Mouse (Mus musculus): Measurements from ENCODE around the gene Pcbp3.

Gene Pcbp3

DNA sequence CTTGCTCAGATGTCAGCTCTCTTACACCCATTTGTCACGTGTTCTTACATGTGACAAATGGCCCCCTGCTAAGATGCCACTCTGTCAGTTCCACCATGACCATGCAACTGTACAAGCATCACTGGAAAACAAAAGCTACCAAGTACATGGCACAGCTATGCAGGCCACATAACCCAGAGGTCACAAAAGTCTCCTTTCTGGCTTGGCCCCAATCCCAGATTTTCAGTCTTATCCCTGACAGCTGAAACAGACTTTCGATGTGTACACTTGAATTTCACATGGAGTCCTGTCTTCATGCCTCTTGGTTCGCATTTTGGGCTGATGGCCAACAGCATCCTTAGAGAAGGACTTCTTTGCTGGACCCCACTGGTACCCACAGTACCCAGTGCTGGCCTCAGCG, 116.8 kb downstream of the Pcbp3 start:
- DNase-seq (ENCODE audit: low read depth, low spot score), result no peak

DNA sequence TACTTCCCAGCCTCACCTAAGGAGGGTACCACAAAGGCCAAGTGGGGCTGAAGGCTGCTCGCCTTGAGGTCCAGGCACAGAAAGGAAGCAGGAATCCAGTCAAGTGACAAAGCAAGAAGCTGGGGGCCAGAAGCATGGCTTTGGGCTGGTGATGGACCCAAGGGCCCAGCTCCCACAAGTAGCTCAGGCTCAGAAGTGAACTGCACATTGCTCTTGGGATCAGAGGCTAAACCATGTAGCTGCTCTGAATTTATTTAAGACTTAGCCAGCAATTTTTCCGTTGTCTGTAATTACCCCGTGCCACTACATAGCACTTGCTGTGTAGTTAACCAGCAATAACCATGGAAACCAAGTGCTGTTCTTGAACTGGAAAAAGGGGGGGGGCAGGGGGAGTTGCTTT, 117.3 kb downstream of the Pcbp3 start:
- no peak for DNase-seq (ENCODE audit: low read depth, low spot score)

DNA sequence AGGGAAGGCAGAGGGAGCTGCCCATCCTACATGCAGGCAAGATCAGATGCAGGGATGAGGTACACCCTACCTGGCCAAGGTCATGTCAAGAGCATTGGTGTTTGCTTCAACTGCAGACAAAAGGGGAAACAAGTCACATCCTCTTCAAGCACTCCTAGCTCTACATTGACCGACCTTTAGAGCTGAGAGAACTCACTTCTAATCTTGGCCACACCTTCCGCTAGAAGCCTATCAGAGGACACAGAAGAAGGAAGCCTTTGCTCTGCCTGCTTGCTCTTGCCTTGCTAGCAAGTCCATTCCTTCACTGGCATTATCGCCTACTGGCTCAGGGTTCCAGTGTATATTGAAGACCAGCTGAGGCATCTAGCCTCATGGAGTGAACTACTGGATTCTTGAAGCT, 119.6 kb downstream of the Pcbp3 start:
- no peak for DNase-seq (ENCODE audit: low read depth, low spot score)

DNA sequence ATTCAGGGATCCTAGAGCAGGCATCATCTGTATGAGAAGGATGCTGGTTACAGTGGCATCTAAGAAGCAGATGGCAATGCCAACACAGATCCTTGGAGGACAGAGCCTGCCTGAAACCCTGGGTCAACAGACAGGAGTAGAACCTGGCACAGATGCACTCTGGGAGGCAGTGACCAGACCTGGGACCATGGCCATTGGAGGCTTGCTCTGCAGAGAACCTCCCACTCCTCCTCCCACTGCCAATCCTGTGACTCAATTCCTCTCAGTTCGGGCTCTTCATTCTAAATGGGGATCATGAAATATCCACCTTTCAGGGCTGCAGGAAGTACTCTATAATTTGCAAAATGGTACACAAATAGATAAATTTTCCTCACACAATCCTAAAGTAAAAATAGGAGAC, 120.5 kb downstream of the Pcbp3 start:
- no peak for DNase-seq (ENCODE audit: low read depth, low spot score)

DNA sequence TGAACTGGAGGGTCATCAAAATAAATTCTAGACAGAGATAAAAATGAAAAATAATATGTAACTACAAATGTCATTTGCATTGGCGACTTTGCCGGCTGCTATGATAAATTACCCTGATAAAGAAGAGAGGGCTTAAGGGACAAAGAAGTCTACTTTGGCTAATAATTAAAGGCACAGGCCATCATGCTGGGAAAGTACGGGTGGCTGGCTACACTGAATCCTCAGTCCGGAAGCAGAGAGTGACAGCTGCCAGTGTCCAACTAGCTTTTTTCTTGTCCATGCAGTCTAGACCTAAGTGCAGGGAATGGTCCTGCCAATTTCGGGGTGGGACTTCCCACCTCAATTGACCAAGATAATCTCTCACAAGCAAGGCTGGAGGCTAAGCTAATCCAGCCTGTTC, 121.1 kb downstream of the Pcbp3 start:
- no peak for DNase-seq (ENCODE audit: low read depth, low spot score)

DNA sequence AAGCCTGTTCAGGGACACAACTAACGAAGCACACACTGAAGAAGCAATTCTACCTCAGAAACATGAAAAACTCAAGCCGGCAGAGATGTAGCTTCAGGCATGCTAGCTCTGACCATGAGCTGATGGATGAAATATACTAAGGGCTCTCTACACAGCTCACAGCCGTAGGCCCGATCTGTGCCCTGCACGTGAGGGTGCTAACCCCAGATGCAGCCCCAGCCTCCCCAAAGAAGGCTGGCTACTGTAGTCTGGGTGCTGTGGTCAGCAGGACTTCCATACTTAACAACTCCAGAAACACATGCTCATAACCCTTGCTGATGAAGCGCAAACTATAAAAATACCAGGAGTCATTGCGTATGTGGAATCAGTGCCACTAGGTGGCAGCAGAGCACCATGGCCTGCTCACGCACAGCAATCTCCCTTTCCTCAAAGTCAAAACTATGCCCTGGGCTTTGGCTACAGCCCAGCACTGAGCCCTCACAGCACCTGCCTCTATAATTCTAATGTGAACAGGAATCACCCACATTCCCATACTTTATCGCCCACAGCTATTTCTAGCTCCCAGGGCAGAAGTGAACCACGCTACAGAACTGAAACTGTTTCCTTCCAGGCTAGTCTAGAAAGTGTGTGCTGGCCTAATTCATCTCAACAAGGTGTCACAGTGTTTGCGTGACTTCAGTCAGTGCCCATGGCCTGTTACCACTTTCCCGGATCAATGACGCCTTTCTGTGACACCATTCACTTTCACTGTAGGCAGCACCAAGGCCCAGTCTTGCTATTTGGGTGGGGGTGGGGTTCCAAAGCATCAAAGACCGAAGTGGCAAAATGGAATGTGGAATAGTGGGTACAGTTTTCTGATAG, 126.0 kb downstream of the Pcbp3 start:
- DNase-seq (ENCODE audit: low read depth, low spot score), result peak; percentile 22

DNA sequence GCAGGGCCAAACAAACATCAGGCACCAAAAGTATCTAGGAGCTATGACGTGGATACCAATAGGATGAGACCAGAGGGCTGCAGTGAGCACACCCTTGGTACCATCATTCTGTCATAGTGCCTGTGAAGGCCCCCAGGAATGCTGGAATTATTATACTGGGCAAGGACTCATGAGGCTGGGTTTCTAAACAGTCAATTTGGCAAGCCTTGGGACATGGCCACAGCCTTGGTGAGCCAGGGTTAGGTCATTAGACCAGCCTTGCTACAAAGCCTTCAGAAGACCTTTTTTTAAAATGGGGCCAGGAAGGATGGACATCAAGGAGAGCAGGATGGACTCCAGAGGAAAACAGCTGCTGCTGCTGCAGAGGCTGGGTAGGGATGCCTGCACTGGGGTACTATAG, 128.8 kb downstream of the Pcbp3 start:
- no peak for DNase-seq (ENCODE audit: low read depth, low spot score)

DNA sequence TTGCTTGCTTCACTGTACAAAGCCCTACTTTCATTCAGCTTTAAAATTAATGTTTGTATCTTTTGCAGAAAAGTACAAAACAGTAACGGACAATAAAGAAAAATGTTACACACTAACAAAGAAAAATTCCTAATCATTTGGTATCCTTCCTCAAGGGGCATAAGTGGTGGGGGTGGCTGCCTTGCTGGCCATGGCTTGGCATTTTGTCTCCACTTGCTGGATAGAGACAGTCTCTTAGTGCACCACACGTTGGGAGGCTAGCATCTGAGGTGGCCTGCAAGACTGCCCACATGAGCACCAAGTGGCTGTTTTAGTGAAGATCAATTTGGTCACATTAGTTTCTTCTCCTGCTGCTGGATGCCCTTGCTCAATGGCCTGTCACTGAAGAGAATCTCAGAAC, 129.8 kb downstream of the Pcbp3 start:
- DNase-seq (ENCODE audit: low read depth, low spot score), result no peak

DNA sequence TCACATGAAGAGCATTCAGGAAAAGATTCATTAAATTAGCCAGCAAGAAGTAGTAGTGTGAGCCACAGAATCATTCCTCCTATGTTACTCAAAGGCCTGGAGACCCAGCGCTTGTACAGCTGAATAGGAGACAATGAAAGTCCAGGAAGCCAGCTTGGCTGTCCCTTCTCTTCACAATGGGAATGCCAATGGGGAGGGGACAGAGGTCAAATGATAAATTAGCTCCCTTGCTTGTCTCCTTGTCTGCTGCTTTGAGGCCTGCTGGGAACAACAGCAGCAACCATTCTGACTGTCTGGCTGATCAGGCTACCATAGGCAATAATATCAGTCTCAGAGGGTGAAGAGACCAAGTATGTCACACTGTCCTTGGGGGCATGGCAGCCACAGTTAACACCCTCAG, 130.5 kb downstream of the Pcbp3 start:
- DNase-seq (ENCODE audit: low read depth, low spot score), result no peak

DNA sequence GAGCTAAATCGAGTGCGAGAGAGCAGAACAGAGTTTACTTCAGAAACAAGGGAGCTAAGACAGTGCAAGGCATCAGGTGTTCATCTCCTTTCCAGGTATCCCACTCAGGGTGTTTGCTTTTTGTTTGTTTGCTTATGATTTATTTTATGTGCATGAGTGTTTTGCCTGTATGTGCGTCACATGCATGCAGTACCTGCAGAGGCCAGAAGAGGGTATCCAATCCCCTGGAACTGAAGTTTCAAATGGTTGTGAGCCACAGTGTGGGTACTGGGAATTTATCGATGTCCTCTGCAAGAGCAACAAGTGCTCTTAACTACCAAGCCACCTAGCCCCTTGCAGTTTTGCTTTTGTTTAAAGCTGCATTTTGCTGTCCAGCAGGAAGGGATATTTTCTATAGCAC, 132.8 kb downstream of the Pcbp3 start:
- no peak for DNase-seq (ENCODE audit: low read depth, low spot score)

DNA sequence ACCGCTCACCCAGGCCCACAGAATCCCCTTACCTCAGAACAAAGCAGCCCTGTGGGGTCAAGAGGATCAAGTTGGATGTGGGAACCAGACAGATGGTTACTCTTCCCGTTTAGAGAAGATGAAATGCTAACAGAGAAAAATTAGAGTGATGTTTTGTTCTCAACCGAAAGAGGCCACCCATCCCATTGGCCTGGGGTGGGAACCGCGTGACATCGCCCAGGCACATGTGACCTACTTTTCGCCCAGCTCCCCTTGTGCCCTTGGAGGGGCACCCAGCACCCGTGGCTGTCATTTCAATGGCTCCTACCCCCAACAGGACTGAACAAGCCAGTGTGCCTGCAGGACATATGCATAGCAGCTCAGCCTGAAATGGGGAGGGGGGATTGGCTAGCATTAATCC, 139.0 kb downstream of the Pcbp3 start:
- DNase-seq (ENCODE audit: low read depth, low spot score), result no peak

DNA sequence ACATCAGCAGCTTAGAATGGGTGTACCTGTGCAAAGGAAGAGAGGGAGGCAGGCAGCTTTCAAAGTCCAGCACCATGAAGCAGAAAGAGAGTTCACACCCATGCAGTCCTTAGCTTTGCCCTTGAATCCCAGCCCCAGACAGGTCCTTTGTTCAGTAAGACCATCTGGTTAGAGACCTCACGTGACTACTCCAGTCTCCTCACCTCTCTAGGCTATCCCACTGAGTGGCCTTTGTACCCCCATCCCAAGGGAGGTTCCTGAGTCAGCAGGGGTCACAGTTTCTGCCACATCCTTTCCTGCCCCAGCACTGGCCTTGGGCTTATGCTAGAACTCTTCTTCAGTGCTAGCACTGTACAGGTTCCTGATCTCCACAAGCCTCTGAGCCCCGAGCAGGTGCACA, 142.4 kb downstream of the Pcbp3 start:
- no peak for DNase-seq (ENCODE audit: low read depth, low spot score)

DNA sequence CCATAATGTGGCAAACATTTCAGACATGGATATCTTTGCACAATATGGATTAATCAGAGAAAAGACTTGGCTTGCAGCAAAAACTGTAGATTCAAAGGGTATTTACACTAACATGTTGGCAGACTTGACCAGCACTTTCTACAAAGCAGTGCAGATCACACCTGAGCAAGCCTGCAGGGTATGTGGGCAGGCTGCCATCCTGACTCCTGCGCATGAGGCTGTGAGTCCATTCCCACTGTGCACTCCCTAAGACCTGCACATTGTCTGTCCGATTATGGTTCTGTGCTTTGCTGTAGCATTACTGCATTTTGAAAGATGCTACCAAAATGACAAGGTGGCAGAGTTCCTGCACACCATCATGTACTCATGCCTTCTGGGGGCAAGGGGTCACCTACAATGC, 143.3 kb downstream of the Pcbp3 start:
- no peak for DNase-seq (ENCODE audit: low read depth, low spot score)

DNA sequence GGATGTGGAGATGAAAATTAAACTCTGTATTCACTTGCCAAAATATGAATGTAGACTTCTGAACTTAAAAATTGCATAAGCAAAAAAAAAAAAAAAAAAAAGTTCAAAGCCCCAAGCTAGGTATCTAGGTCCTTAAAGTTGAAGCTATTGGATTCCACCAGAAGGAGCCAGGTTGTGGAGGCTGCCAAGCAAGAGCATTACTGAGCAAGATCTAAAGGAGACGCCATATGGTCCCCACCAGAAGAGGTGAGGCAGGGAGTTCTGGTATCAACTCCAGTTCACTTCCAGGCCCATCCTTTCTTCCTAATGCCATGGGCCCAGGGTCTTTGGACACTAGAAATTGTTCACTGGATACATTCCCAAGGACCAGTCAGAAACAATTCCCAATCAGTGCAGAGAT, 144.8 kb downstream of the Pcbp3 start:
- DNase-seq (ENCODE audit: low read depth, low spot score), result no peak

DNA sequence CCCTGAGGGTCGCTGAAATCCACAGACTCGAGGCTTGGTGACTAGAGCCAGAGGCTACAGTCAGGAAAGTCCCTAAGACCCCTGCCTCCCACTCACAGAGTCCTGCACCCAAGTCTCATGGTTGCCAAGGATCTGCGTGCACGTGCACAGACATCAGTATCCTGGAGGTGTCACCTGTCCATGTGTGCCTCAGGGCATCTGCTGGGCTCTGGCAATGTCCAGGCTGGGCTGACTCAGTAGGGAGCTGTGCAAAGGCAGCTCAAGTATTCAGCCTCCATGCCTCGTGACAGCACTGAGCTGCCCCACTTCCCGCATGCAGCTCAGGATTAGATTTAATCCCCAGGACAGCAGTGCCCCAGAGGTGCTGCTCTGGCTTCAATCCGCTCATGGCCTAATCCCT, 145.3 kb downstream of the Pcbp3 start:
- no peak for DNase-seq (ENCODE audit: low read depth, low spot score)

DNA sequence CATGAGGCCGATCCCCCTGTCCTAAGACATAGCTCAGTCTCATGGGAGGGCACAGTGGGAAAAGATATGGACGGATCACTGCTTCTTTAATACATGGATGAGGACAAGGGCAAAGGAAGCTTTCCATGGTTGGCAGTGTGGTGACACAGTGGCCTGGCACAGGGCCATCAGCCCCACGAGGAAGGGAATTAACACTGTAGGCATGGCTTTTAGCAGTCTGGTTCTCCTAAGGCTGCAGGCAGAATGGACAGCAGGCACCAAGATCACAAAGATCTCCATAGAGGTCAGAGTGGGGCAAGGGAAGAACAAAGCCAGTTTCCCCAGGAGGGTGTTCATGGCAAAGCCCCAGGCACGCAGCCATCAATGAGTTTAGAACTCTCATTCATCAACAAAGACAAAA, 146.2 kb downstream of the Pcbp3 start:
- DNase-seq (ENCODE audit: low read depth, low spot score), result no peak

DNA sequence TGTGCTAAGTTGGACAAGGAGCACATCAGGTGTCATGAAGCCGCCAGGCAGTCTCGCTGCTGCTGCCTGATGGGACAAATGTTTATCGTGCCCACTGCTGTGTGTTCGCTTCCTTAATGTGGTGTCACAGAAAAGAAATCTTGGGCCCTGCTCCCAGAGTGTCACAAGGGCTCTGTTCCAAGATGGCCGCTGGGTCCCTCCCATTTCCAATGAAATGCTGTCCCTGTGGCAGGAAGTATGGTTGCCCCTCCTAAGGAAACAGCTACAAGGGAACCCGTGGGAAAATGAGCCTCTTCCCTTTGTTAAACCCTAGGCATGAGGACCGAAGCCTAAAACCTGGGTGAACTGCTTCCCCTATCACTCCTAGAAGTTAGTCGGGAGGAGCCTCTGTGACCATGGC, 146.9 kb downstream of the Pcbp3 start:
- no peak for DNase-seq (ENCODE audit: low read depth, low spot score)

DNA sequence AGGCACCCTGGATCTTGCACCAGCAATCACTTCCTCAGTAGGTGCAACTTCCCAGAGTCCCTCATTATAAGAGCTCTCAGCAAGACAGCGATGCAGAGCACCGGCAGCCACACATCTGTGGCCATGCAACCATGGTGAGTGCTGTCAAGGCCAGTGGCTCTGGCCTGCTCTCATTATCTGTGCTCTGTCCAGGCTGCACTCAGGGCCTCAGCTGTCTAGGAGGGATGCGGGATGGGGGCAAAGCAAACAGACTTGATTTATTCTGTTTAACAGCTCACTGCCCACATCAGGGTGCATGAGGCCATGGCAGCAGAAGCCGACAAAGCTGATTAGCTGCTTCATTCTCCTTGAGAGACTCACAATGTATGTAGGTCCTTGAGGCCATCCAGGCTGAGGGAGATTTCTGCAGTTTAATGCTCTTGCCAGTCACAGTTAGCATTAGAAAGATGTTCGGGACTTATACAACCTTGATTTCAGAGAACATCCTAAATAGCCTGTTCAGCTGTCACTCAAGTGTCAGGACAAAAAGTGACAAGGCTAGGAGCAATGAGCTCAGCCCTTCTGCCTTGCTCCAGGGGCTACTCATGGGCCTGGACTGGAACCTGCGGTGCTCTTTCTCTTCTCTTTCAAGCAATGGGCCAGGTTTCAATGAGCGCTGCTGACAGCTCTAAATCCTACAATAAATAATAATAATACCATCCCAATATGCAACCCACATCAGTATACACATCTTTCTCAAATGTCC, 151.6 kb downstream of the Pcbp3 start:
- no peak for DNase-seq (ENCODE audit: low read depth, low spot score)

DNA sequence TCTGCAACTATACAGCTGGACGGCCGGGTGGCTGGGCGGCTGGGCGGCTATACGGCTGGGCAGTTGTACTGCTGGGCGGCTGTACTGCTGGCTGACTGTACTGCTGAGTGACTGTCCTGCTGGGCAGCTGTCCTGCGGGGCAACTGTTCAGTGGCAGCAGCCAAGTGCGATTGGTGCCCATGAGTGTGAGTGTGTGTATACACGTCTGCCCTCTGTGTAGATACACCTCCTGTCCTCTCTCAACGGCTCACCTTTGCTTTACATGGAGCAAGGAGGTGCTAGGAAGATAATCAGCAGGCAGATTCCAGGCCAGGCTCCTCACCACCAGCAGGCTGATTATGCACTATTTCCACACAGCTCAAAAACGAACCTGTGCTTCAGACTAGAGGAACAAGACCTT, 152.2 kb downstream of the Pcbp3 start:
- DNase-seq (ENCODE audit: low read depth, low spot score), result no peak

DNA sequence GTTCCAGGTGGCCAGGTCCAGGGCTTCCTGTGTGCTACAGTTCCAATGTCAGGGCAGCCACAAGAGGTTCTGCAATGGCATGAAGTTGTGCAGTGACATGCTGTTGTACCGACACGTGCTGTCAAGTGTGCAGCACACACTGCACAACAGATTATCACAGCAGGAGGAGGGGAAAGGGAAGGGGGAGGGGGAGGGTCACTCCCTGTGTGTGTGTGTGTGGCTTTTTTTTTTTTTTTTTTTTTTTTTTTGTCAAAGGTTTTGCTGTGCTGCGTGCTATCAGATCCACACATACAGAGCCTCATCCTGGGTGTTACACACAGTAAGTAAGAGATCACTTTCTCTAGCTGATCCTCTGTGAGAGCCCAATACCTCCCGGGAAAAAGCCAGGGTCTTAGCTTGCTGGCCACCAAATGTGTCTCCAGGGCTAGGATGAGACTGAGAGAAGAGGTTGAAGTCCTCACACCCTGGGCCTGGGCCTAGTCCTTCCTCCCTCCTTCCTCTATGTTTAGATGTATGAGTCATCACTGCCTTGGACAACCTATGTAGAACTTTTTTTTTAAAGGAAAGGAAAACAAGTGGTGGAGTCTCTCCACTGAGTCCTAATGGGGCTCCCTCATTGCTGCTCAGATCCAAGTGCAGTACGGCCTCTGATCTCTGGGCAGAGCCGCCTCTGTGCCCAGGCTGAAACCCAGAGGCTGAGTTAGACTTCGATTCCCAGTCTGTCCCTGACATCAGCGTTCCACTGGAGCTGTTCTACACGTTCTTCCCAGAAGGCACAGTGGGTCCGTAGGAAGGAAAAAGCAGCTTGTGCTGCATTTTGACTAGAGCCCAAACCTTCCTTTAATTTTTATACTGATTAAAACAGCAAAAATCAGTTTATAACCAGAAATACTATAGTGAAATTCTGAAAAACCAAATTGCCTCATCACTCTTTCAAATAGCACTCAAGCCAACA, 153.0 kb downstream of the Pcbp3 start:
- no peak for DNase-seq (ENCODE audit: low read depth, low spot score)

DNA sequence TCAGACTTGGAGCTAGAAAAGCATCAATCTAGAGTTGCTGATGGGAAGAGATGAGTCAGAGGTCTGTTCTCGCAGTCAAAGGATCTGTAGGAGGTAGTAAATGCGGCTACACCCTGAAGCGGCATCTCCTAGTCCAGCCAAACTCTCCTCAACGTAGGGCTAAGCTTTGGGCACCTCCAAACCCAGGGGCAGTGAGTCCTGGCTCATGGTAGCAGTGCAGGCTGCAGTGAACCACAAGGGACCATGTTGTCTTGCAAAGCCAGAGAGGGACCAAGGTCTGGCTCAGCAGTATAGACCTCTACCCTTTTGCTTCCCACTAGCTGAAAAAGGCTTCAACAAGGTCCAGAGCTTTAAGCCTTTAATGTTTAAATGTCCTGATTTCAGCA, 159.2 kb downstream of the Pcbp3 start:
- DNase-seq (ENCODE audit: low read depth, low spot score), result no peak

DNA sequence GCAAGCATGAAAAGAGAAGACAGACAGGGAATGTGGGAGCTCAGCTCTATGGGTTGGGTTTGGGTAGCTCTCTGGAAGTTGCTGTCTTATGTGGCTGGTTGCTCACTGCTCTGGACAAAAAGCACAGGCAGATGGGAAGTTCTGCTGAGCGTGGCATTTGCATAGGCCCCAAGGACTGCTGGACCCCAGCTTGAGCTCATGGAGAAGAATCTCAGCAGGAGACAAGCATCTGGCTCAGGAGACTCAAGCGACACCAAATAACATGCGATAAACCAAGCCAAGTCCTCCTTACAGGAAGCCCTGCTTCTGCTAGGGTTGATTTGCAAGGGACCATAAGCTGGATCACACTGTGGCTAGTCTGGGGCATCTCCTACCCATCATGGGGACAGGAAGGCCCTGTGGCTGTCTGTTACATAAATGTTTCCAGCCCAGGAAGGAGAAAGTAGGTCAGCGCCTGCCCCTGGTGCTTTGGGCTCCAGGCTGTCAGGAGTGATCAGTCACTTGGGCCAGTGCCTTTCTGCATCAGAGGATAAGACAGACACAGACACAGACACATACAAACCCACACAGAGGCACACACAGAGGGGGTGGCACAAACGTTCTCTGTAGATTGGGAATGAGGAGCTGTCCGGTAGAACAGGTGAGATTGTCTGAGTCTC, 159.7 kb downstream of the Pcbp3 start:
- DNase-seq (ENCODE audit: low read depth, low spot score), result no peak

Measured in WW6 (cell line).